Mouse (Mus musculus) brown adipose tissue, adult 24 weeks (tissue): ENCODE data around the gene Lmod2. TPM values are rescaled to one million over a fixed set of nuclear protein-coding genes. Genes with fewer than 3 reads are reported as not detected.

ENCODE experiments used
- H3K27ac ChIP-seq: fragments of 200-500 bp; replicated peaks from 2 replicates; pipeline ENCODE4 v1.5.1; 2012; ENCODE audit warnings: low read depth, mild to moderate bottlenecking, low read length
- H3K4me1 ChIP-seq: fragments of 200-500 bp; 2 replicates; pipeline ENCODE4 v1.6.1; 2012; ENCODE audit warnings: low read length, mixed read lengths; ENCODE audit not compliant: control insufficient read depth, insufficient read depth, insufficient read length
- H3K4me3 ChIP-seq: fragments of 200-500 bp; 2 replicates; pipeline ENCODE4 v1.5.1; 2012; ENCODE audit warnings: low read depth, mild to moderate bottlenecking, low read length, moderate library complexity; ENCODE audit not compliant: insufficient read depth
- polyA plus RNA-seq: library from polyadenylated mRNA; stranded (reverse); fragments of >200 nt; gene quantifications from 2 replicates; pipeline ENCODE4 v1.2.4, GENCODE M21; 2012; ENCODE audit not compliant: missing spikeins, insufficient read depth, insufficient read length

Lmod2 gene
- polyA plus RNA-seq, 1 experiment, result 6.8 TPM

DNA sequence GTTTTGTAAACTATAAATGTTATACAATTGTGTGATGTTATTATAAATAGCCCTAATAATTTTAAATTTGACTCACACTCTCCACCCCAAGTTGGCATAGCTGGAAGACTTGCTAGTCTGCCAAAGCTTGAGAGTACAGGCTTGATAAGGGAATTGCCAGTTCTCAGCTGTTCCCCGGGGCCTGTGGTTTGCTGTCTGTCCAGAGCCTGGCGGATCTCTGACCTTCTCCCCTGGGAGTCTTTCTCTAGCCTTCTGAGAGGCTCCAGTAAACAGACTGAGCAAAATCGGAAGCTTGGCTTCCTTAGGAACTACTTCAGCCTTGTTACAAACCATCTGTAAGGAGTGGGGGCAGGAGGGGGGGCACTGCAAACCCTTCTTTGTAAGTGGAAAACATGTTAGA is 10.7 kb upstream of the Lmod2 start:
- Histone ChIP-seq H3K4me1 (peaks cover 2% of the 10 kb centered on the region; the same call in 1 of the 2 replicates), H3K27ac (no peak overlapping the region), H3K4me3 (no peak overlapping the region)

DNA sequence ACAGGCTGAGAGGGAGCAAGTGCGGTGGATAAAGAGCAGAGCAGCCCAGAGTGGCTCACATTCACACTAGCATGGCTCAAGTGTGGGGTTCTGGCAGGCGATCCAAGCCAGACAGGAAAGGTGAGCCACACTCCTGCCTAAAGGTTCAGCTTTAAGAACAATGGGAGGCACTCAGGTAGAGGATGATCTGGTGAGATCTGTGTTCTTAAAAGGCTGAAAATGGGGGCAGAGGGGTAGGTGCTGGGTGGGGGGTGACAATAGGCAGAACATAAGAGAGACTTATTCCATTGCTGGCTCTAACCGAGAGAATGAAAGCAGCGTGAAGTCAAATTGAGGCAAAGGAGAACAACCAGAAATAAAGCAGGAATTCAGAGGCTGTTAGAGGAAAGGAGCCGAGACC is 7.3 kb upstream of the Lmod2 start:
- Histone ChIP-seq H3K4me1 (peaks cover 2% of the 10 kb centered on the region; the same call in 1 of the 2 replicates), H3K4me3 (no peak overlapping the region), H3K27ac (no peak overlapping the region)

DNA sequence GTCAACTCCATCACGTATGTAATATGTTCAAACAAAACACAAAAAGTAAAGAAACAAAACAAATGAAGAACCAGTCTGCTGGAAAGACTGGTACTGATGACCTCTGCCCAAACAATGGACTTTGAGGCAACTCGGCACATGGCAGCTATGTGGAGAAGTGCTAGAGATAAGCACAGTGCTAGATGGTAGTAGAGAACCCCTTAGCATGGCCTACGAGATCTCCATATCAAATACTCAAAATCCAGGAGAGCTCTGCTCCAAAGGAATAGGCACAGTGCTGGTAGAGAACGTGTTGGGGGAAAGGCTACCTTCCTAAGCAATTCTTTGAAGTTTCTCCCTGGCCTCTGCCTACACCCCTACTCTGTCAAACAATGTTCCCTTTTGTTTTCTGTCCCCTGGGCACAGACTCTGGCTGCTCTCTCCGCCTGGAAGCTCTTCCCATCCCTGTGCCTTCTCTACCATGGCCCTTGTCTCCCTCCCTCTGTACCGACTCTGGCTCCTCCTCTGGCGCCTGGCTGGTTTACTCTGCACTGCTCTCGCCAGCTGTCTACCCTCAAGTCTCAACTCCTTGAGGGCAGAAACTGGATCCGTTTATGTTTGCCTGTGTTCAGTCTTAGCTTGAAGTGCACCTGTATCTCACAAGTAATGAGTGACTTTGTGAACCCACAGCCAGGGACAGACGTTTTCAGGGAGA is 5.9 kb upstream of the Lmod2 start:
- Histone ChIP-seq H3K4me1 (peaks cover 2% of the 10 kb centered on the region; the same call in 1 of the 2 replicates), H3K4me3 (no peak overlapping the region), H3K27ac (no peak overlapping the region; the same call in 1 of the 2 replicates)

DNA sequence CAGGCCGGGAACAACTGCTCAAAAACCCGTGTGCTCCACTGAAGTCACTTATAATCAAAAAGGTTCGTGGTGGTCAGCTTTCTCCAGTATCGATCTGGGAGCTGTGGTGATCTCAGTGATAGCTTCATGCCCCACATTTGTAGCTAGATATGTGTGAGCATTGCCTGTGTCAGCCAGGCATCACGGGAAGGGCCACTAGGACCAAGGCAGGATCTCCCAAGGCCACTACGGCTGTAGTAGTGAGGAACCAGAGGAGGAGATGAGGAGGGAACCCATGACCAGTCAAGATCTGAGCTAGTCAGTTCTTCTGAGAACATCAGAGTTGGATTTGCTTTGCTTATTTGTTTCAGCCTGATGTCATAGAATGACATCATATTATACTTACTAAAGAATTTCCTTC is 1.6 kb downstream of the Lmod2 start:
- no peak overlapping the region for H3K27ac ChIP-seq
- peaks cover 11% of the 10 kb centered on the region for H3K4me1 ChIP-seq
- H3K4me3 ChIP-seq, result no peak overlapping the region

DNA sequence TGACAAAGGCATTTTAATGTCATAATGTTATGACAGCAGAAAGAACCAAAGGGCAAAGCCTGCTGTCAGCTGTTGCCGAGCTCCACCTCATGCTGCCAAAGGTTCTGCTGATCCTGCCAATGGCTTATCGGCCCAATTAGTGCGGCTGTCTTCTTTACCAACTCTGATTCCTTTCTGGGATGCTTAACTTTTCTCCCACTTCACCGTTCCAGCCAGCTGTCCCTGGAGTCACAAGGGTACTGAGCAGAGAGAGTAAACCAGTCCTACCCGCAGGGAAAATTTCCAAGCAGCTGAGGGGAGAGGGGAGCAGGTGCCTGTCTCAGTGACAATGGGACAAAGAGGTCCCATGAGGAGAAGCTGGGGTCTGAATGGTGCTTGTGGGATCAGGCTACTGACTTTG is 2.1 kb downstream of the Lmod2 start:
- H3K4me3 ChIP-seq, result no peak overlapping the region
- H3K4me1 ChIP-seq, result peaks cover 11% of the 10 kb centered on the region
- no peak overlapping the region for H3K27ac ChIP-seq

DNA sequence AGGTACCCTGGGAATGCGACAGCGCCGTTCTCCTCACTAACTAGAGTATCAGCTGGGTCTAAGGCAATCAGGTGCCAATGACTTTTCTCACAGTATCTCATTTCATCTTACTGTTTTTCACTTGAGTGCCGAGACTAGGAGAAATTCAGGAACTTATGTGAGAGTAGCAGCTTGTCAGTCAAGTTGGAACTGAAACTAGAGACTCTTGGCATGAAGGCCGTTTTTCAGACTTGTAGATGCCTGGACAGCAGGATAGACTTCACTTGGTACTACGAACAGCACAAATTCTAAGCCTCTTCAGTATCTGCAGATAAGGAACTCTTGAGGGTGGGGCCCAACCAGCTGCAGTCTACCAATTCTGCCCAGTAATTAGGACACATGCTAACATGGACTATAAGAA is 2.6 kb downstream of the Lmod2 start:
- peaks cover 11% of the 10 kb centered on the region for H3K4me1 ChIP-seq
- H3K27ac ChIP-seq, result no peak overlapping the region
- H3K4me3 ChIP-seq, result no peak overlapping the region

DNA sequence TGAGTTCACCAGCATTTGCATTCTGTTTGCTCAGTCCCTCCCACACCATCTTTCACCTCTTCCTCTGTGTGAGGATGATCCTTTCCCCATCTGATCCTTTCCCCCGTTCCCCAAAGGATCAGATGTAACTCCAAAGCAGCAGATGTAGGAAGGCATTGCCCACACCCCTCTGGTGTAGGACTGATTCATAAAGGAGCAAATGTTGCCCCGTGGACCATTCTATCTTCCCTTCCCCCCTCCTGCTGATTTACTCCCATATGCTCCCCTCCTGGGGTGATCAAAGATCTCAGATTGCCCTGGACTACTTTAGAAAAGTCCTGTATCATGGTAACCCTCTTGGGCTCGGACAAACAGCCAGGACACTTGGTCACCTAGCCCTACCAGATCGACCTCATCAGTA is 3.2 kb downstream of the Lmod2 start:
- Histone ChIP-seq H3K4me1 (peaks cover 11% of the 10 kb centered on the region), H3K4me3 (no peak overlapping the region), H3K27ac (no peak overlapping the region)

DNA sequence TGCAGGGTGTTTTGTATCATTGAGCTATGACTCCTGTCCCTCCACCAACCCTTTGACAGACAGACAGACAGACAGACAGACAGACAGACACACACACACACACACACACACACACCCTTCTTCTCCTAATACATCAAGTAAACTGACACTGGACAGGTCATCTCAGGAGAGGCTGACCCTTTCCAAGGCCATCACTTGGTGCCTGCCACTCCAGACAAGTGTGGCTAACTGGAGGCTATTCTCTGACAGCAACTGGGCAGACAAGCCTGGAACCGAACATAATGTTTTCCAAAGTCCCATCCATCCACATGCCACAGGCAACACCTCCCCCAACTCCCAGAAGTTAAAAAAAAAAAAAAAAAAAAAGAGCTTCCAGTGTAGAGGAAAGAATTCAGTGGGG is 4.1 kb downstream of the Lmod2 start:
- Histone ChIP-seq H3K4me3 (no peak overlapping the region), H3K27ac (no peak overlapping the region), H3K4me1 (peaks cover 11% of the 10 kb centered on the region)

DNA sequence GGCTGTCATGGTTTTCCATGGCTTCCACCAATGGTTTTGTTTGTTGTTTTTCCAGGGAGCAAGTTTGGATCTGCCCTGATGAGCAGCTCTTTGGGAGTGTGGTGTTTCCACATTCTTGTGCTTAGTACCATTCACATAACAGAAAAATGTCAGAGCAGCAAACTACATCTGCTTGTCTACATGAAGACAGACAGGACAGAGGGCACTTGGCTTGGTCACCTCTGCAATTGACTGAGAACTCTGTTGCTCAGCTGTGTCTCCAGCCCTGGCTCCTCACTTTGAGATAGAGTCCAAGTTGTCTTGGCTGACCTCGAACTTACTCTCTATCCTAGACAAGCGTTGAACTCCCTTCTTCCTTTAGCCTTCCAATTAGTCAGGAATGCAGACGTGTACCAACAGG is 4.8 kb downstream of the Lmod2 start:
- peaks cover 11% of the 10 kb centered on the region for H3K4me1 ChIP-seq
- H3K27ac ChIP-seq, result no peak overlapping the region
- no peak overlapping the region for H3K4me3 ChIP-seq

DNA sequence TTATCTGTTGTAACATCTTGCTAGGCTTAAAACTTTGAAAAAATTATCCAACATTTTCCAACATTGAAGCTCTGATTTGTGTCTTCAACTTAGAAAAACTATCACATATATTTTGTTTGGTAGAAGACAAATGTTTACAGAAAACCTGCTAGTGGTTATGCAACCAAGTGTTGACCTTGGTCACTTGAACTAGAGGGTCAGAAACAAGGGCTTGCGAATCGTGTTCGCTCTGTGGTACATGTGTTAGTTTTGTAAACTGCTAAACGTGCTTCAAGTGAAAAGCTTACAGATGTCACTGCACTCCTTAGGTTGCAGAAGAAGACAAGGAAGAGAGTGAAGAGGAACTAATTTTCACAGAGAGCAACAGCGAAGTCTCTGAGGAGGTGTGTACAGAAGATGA is 5.4 kb downstream of the Lmod2 start:
- Histone ChIP-seq H3K4me3 (no peak overlapping the region), H3K27ac (no peak overlapping the region), H3K4me1 (peaks cover 11% of the 10 kb centered on the region)

DNA sequence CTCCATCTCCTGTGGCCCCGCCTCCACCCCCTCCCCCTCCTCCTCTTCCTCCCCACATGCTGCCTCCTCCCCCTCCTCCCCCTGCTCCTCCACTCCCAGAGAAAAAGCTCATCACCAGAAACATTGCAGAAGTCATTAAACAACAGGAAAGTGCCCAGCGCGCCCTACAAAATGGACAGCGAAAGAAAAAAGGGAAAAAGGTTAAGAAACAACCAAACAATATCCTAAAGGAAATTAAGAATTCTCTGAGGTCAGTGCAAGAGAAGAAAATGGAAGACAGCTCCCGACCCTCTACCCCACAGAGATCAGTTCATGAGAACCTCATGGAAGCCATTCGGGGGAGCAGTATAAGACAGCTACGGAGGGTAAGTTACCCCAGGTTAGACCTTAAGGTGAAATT is 6.7 kb downstream of the Lmod2 start:
- H3K27ac ChIP-seq, result no peak overlapping the region
- H3K4me1 ChIP-seq, result peaks cover 8% of the 10 kb centered on the region
- no peak overlapping the region for H3K4me3 ChIP-seq

DNA sequence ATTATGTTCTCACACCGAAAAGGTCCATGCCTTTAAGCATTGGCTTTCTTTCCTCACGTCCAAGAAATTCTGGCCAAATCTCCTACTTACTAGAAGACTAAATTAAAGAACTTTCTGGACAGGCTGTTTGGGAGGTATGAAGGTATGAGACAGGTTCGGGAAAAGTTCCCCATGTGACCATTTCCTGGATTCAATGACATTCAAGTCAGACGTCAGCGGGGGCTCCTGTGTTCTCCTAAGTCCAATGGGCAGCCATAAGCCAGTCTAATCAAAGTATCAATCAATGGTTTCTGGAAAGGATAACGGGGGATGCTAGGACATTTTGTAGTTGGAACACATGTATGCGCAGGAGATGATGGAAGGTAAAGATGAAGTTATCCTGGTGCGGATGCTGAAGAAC is 8.1 kb downstream of the Lmod2 start:
- H3K4me3 ChIP-seq, result no peak overlapping the region
- H3K27ac ChIP-seq, result no peak overlapping the region
- peaks cover 5% of the 10 kb centered on the region for H3K4me1 ChIP-seq

DNA sequence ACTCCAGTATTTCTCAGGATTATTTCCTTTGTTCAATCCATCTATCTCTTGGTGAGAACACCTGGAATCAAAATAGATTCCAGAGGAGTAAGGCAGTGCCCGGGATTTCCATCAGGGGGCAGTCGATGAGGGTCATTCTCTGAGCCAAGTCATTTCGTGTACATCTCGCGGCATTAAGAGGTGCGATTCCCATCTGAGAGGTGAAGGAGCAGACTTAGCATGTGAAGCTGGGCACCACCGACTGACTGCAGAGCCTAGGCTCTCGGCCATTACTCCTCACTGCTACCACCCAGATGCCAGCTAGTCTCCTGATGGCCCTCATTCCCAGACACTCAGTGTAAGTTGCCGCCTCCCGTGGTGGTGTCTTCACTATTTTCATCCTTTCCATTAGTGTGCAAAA is 8.9 kb downstream of the Lmod2 start:
- Histone ChIP-seq H3K4me3 (no peak overlapping the region), H3K4me1 (peaks cover 3% of the 10 kb centered on the region; the same call in 1 of the 2 replicates), H3K27ac (no peak overlapping the region)

DNA sequence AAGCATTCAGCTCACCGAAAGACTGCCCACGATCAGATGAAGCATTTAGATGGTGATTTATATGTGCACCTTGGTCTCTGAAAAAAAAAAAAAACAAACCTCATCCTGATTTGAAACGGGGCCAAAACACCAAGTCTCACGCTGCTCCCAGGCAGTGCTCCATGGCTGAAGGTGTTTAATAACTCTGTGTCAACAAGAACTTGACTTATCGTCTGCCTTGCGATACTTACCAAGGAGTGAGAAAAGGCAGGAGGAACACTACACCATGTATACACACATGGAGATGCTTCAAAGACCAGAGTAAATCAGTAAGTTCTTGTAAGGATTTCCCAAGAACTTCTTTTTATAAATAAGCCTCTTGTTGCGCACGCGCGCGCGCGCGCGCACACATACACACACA is 10.0 kb downstream of the Lmod2 start:
- Histone ChIP-seq H3K27ac (no peak overlapping the region), H3K4me1 (no peaks in the 10 kb centered on the region), H3K4me3 (no peak overlapping the region)

DNA sequence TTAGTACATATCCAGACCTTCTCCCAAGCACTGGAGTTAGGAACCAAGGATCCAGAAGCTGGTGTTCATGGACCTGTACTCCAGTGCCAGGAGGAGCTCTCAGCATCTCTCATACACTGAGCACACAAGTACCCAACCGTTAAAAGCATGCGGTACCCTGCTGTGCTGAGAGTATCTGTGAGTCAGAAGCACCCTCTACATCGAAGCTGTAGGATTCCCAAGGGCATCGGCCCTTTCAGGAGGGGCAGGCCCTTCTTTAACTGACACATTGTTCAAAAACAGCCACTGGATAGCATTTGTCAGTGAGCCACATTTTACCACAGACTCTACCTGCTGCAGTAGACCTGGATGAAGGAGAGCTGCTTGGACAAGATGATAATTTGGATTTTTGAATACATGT is 10.6 kb downstream of the Lmod2 start:
- Histone ChIP-seq H3K4me1 (no peaks in the 10 kb centered on the region), H3K27ac (no peak overlapping the region), H3K4me3 (no peak overlapping the region)

DNA sequence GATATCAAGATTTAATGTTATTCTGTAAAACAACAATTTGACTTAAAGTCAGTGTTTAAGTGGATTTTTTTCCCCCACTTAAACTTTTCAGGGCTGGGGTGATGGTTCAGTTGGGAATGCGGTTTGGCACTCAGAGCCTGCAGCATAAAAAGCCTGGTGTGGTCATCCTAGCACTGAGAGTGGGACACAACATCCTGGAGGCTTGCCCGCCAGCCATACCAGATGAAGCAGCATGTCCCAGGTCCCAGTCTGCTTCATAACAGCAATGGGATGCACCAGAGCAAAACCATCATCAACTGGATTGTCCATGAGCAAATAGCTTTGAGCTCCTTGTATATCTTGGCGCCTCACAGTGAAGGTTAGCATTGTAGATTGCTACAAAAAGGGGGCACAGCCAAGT is 11.1 kb downstream of the Lmod2 start:
- Histone ChIP-seq H3K4me1 (no peaks in the 10 kb centered on the region), H3K4me3 (no peak overlapping the region), H3K27ac (no peak overlapping the region)
